Mouse (Mus musculus): ENCODE data around the gene Tbck. TPM values are rescaled to one million over a fixed set of nuclear protein-coding genes. Genes with fewer than 3 reads are reported as not detected.

Tbck gene
- total RNA-seq (2021), result 10 to 100 TPM; 35.3 to 36.6 TPM

DNA sequence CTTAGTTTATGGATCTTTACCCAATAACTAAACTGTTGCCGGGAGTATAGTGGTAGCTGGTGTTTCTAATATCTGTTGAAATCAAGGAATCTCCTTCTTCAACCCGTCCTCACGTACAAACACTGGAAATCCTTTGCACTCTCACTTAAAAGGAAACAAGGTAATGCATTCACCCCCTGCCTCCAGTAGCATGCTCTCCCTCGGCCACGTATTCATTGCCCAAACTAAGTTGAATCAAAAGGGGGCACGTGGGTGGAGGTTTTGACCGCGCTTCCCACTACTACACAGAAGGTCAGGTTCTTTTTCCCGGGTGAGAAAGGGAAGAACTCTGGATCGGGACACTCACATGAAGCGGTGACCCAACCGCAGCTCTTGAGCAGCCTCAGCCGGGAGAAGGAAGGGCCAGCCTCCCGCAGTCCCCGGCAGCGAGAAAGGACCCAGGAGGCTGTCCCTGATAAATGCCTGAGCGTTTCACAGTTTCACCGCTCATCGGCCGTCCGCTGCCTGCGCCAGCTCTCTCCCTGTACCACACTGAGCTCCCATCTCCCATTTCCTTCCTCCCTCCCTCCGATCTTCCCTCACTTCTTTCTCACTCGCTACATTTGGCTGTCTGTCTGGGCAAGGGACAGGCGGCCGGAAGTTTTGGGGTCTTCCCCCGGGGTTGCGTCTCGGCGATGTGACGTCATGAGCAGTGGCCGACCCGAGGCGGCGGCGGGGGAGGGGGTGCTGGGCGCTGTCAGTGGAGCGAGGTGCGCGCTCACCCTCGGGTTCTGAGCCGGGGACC lies at the start of gene Tbck:
Tbck (plus strand) TSS at position 698 of the 784 bp plus-strand sequence.
- peak; percentile 90 to 96 for DNase-seq (ENCODE audit: extremely low spot score in 1 of 2, low spot score in 2 of 2)
- intact Hi-C loops (cut with DNase I), result no loop called here

- intact Hi-C loops (cut with DNase I), result no loop called here
- no peak for DNase-seq (ENCODE audit: extremely low spot score in 1 of 2, low spot score in 2 of 2)
Observed at GRCm38 (mm10) chr3:132637080-132637479, 46.9 kb upstream of the Tbck start.

DNA sequence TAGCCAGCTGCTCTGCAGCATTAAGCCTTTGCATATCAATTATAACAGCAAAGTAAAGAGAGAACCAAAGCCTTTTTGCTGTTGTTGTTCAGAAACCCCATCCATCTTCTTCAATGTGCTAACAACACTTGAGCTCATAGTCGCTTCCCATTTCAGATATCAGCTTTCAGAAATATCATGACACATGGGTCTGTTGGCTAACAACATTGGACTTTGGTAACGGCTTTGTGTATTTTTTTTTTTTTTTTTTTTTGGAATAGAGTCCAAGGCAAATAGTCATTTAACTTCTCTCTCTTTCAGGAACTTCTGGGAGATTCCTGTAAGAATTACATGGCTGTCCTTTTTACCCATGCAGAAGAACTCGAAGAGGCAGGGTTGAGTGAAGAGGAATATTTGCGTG lies 39.9 kb upstream of the Tbck start:
- no peak for DNase-seq (ENCODE audit: extremely low spot score in 1 of 2, low spot score in 2 of 2)
- intact Hi-C loops (cut with DNase I), result no loop called here

DNA sequence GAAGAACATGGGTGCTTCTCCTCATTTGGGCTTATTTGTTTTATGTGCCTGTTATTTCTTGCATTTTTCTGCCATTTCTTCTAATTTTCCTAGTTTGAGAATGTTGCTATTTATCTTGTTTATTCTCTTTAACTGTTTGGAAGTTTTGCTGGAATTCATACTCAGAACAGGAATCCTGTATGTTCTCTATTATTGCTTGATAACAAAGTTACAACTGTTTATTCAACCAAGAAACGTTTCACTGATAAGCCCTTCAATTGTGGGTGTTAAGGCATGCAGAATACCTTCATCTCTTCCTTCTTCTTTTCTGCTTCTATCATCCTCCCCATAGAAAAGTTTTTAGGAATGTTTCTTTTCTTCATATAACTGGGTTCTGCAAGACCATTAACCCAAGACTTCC lies 37.1 kb upstream of the Tbck start:
- intact Hi-C loops (cut with DNase I), result no loop called here
- no peak for DNase-seq (ENCODE audit: extremely low spot score in 1 of 2, low spot score in 2 of 2)

GRCm38 (mm10) chr3:132649368-132649767 lies 34.6 kb upstream of the Tbck start:
- DNase-seq (ENCODE audit: extremely low spot score in 1 of 2, low spot score in 2 of 2), result no peak
- intact Hi-C loops (cut with DNase I), result no loop called here

DNA sequence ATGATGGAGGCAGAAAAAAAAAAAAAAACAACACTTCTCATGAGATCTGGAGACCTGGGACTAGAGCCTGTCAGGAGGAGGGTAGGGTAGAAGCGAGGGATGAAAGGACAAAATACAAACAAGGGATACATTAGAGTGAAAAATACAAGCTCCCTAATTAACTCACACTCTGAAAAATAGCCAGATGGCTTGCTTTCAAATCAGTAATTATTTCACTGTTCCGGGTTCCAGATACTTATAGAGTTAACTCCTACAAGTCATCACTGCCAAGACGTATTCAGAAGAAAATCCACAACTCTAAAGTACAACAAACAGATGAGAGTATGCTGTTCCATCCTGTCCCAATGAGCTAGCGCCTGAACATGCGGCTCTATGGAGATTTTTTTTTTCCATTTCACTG lies 33.8 kb upstream of the Tbck start:
- intact Hi-C loops (cut with DNase I), result no loop called here
- no peak for DNase-seq (ENCODE audit: extremely low spot score in 1 of 2, low spot score in 2 of 2)

- DNase-seq (ENCODE audit: extremely low spot score in 1 of 2, low spot score in 2 of 2), result no peak
- intact Hi-C loops (cut with DNase I), result no loop called here
Observed at GRCm38 (mm10) chr3:132651776-132652175, 32.2 kb upstream of the Tbck start.

DNA sequence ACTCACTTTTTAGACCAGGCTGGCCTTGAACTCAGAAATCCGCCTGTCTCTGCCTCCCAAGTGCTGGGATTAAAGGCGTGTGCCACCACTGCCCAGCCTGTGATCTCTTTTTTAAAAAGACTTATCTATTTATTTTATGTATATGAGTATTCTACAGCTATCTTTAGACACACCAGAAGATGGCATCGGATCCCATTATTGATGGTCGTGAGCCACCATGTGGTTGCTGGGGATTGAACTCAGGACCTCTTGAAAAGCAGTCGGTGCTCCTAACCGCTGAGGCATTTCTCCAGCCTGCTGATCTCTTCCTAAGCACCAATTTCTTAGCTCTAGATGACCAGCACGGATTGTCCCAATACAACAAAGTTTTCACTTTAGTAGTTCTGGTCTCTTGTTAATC lies 30.0 kb upstream of the Tbck start:
- no peak for DNase-seq (ENCODE audit: extremely low spot score in 1 of 2, low spot score in 2 of 2)
- intact Hi-C loops (cut with DNase I), result no loop called here

DNA sequence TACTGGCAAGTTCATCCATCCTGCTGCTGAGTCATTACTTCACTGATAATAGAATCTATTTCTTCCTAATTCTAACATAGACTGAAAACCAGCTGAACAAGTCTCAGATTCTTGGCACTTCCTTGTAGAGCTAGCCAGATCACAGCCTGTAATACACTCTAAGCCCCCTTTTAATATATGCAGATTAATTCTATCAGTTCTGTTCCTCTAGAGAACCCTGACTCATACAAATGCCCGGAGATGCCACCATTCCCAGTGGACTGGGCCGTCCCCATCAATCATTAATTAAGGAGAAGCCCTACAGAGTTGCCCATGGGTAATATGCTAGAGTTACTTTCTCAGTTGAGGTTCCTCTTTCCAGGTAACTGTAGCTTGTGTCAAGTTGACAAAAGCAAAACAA lies 28.0 kb upstream of the Tbck start:
- intact Hi-C loops (cut with DNase I), result no loop called here
- no peak for DNase-seq (ENCODE audit: extremely low spot score in 1 of 2, low spot score in 2 of 2)

DNA sequence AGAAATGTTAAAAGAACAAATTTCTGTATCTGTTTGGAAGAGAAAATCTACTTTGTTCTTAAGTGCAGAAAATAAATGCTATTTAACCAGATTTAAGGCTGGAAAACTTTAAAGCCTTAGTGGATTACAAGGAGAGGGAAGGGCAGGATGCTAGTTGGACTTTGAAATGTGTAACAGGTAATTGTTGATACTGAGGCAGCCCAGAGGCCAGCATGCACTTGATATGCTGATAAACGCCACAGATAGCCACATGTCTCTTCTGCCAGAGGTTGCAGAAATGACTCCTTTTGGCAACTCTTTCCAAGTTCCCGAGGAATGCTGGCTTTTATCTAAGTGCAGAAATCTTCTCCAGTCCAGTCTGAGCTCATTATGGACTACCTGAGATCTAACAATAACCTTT lies 6.5 kb upstream of the Tbck start:
- no peak for DNase-seq (ENCODE audit: extremely low spot score in 1 of 2, low spot score in 2 of 2)
- intact Hi-C loops (cut with DNase I), result loop anchor here (10.0 kb wide), 1 partner anchor 1093 kb away; no protein-coding TSS in a partner anchor

GRCm38 (mm10) chr3:132684231-132684928 lies 436 bp downstream of the Tbck start, which contains the start of gene Aimp1:
Gene Aimp1, minus strand, starts transcription at chr3:132684370.
- intact Hi-C loops (cut with DNase I), result no loop called here
- no peak for DNase-seq (ENCODE audit: extremely low spot score in 1 of 2, low spot score in 2 of 2)

DNA sequence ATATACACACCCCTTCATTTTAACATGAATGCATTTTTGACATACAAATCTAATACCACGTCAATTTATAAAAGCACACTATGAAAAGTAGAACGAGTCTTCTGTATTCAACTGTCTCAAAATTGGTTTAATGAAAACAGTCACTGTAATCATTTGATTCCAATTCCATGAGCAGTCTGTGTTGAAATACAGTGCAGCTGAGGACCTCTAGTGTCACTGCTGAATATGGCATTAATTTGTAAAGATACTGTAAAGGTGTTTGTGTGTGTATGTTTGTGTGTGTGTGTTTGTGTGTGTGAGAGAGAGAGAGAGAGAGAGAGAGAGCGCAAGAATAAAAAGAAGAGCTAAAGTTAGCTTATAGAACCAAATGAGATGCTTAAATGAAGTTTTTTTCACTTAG lies 17.4 kb downstream of the Tbck start:
- intact Hi-C loops (cut with DNase I), result no loop called here
- DNase-seq (ENCODE audit: extremely low spot score in 1 of 2, low spot score in 2 of 2), result no peak

DNA sequence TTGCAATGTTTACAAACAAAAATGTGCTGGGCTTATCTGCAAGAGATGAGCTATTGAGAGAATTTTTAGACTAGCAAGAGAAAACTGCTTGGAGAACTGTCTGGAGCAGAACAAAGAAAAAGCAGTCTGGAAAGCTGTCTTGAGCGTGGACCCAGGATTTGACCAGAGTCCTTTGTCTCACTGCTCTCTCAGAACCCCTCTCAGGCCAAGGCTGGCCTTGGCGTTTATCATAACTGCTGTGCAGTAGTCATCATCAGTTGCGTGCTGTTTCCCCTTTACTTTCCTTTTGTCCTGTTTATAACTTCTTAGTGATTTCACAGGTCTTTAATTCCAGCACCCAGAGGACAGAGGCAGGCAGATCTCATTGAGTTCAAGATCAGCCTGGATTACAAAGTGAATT lies 20.3 kb downstream of the Tbck start:
- DNase-seq (ENCODE audit: extremely low spot score in 1 of 2, low spot score in 2 of 2), result no peak
- intact Hi-C loops (cut with DNase I), result no loop called here

GRCm38 (mm10) chr3:132706977-132707376 lies 23.0 kb downstream of the Tbck start:
- intact Hi-C loops (cut with DNase I), result no loop called here
- DNase-seq (ENCODE audit: extremely low spot score in 1 of 2, low spot score in 2 of 2), result no peak

- intact Hi-C loops (cut with DNase I), result no loop called here
- no peak for DNase-seq (ENCODE audit: extremely low spot score in 1 of 2, low spot score in 2 of 2)
Observed at GRCm38 (mm10) chr3:132713913-132714312, 30.0 kb downstream of the Tbck start.

DNA sequence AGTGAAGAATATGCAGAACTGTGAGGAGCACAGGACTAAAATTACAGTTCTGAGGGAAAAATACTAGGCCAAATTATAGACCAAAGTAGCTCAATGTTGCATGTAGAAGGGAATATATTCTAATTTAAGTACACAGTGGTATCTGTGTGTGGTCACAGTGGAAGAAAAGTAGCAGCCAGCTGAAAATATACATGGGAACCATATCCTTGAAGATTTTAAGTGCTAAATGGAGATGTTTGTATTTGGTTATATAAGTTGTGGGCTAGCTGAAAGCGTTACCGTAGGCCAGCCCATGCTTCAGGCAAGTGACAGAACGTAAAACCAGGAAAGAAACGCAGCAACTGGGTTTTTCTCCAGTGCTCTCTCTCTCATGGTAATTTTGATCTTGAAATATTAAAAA lies 33.4 kb downstream of the Tbck start:
- DNase-seq (ENCODE audit: extremely low spot score in 1 of 2, low spot score in 2 of 2), result no peak
- intact Hi-C loops (cut with DNase I), result no loop called here

DNA sequence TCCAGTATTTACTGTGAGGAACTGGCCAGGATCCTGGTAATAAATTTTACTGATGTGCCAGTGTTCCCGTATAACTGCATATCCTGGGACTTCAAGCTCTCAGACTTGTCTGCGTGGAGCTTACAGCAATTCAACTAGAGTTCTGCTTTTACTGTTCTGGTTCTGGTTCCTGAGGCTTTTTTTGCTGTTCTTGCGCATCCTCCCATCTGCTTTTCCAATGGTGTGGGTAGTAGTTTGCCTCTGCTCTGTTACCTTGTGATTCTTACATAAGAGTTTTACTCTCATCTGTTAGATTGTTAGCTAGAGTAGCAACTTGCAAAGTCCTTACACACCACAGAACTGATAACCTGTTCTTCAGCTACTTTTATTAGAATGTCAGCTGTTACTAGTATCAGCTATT lies 40.4 kb downstream of the Tbck start:
- no peak for DNase-seq (ENCODE audit: extremely low spot score in 1 of 2, low spot score in 2 of 2)
- intact Hi-C loops (cut with DNase I), result no loop called here

- DNase-seq (ENCODE audit: extremely low spot score in 1 of 2, low spot score in 2 of 2), result no peak
- intact Hi-C loops (cut with DNase I), result loop anchor here (5.0 kb wide), 1 partner anchor 348 kb away; the partner anchor contains the start of genes Gstcd and Ints12
Observed at GRCm38 (mm10) chr3:132744287-132745146, 60.6 kb downstream of the Tbck start.

- intact Hi-C loops (cut with DNase I), result loop anchor here (5.0 kb wide), 1 partner anchor 345 kb away; the partner anchor contains the start of genes Gstcd and Ints12
- peak; percentile 57 to 64 for DNase-seq (ENCODE audit: extremely low spot score in 1 of 2, low spot score in 2 of 2)
Observed at GRCm38 (mm10) chr3:132747036-132747435, 63.1 kb downstream of the Tbck start.
